Mouse (Mus musculus) embryo, embryonic 10.5 days (tissue): ENCODE results near the gene Cpeb4.
"Not testable (repeated sequence)": the region's sequence is repeated elsewhere in the genome, so short reads cannot be mapped to it uniquely, and the experiment has no call there.

ENCODE experiments used
- DNase-seq: peaks from one replicate; pipeline ENCODE4 v3.0.0-alpha.2; 2015; ENCODE audit warnings: low spot score

Cpeb4 gene

GRCm38 (mm10) chr11:31871911-31872310, at the start of gene Cpeb4:
TSS of gene Cpeb4 (plus strand) at chr11:31872211.
- no peak for DNase-seq

- no peak for DNase-seq
Measured at GRCm38 (mm10) chr11:31822556-31822955, 49.5 kb upstream of the Cpeb4 start.

DNA sequence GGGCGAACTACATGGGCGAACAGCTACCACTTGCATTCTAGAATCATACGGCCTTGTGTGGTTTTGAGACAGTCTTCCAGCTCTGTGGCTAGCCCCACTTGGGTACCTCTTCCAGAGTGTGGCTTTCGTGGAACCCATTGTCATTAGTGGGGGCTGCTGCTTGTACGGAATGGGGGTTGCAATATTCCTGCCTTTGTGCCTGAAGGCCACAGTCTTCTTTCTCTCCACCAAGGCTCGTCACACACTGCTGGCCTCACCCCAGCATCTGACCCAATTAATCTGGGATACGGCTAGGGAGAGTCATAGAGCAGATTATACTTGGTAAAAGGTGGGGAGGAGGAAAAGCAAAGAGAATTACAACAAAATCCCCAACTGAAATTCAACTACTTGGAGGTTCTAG, 48.5 kb upstream of the Cpeb4 start:
- no peak for DNase-seq

GRCm38 (mm10) chr11:31824504-31825166, 47.4 kb upstream of the Cpeb4 start:
- DNase-seq, result no peak

GRCm38 (mm10) chr11:31828011-31828770, 43.8 kb upstream of the Cpeb4 start:
- peak; percentile 56 for DNase-seq

GRCm38 (mm10) chr11:31828771-31829072, 43.3 kb upstream of the Cpeb4 start:
- no peak for DNase-seq

DNA sequence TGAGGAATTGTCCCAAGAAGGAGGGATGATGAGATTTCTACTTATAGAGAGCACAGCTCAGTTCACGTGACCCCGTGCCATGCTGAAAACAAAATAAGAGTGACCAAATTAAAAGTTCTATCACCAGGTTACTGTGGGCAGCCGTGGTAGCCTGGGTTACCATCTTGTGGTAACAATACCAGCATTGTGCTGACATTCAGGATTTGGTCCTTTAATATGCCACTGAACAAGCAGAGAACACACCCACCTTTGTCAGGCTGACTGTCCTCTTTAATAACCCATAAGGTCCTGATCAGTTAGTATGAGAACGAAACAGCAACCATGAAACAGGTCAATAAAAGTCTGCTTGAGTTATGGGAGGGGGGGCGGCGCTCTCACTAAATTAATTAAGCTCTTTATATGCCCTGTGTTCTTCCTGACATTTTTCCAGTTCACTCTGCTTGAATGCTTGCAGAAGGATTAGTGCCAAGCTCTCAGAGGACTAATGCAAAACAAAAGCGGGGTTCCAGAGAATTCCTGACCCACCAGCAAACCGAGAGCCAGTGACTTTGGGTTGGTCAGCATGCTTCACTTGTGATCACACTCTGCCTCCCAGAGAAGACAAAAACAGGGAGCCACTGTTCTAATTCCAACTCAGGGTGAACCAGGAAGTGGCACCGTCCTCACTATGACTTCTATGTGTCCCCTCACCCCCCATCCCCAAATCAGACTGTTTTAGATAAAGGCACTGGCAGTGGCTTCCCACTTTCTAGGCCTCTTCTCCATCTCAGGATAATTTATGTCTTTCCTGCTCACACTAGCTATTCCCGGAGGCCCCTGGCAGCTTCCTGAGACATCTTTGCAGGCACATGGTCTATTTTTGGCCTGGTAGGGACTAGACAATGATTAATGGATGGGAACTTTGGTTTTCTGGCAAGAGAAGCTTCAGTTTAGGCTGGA, 41.5 kb upstream of the Cpeb4 start:
- no peak for DNase-seq

- DNase-seq, result no peak
Measured at GRCm38 (mm10) chr11:31831451-31831850, 40.6 kb upstream of the Cpeb4 start.

- DNase-seq, result no peak
Measured at GRCm38 (mm10) chr11:31831983-31832382, 40.0 kb upstream of the Cpeb4 start.

DNA sequence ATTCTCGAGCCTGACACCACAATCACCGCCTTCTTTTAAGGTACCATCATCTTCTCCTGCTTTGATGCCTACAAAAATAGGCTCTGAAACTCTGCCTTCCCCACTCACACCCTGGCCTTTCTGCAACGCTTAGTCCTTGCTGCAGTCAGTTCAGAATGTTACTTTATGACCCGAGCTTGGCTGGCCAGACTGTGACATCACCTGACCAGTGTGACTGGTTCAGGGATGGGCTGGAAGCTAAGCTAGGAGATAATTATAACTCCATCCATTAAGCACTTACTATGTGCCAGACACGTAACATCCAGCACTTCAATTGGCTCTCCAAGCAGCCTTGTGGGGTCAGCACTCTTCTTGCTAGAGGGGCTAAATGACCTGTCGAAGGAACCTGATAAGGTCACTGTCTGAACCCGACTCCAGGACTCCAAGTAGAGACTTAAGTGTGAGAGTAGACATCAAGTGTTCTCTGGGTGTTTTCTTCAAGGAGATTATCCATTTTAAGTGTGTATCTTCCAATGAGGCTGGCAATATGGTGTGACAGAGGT, 39.5 kb upstream of the Cpeb4 start:
- DNase-seq, result no peak

DNA sequence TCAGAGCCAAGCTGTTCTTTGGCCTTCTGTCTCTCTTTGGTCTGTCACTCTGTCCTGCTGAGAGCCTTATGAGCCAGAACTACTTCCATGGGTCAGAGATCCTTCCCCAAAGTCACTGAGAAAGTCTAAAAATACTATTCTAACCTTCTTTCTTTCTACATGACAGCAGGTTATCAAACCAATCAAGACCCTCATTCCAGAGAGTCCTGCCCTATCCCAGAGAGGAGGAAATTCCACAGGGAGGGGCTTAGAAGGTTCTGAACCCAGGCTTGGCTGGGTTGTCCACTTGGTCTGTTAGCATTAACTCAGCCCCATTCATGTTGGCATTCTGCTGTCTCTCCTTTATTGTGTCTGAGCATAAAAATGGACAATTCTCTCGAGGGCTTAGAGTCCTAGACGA, 38.5 kb upstream of the Cpeb4 start:
- DNase-seq, result no peak

DNA sequence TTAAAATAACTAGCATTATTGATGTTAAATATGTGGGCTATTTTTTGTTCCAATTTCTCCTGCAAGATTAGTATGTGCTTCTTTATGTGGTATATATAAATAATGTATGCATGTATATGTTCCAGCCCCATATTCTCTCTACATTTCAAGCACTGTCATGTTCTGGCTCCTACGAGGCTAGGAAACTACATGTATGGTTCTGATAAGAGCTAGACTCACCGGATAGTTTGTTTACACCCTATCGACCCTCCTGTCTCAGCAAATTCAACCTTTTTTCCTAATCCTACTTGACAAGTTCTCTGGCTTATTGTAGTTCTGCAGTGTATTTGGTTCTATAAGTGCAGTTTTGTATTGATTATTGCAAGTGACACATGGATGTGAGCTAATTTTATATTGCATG, 36.7 kb upstream of the Cpeb4 start:
- DNase-seq, result no peak

- DNase-seq, result no peak
Measured at GRCm38 (mm10) chr11:31837243-31837642, 34.8 kb upstream of the Cpeb4 start.

DNA sequence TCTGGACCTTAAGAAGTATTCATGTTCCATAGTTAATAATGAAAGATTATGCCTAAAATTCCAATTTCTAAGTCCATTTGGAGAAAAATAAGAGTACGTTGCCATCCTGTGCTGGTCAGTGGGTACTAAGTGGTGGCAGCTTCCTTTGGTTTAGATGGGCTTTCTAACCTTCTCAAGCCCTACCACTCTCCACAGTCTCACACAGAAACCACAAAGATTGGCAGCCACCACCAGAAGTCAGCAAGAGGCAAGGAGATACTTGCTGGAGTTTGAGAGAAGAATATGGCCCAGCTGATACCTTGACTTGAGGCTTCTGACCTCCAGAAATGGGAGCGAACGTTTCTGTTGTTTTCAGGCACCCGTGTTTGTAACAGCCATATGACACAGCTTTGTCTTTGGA, 34.3 kb upstream of the Cpeb4 start:
- DNase-seq, result no peak

DNA sequence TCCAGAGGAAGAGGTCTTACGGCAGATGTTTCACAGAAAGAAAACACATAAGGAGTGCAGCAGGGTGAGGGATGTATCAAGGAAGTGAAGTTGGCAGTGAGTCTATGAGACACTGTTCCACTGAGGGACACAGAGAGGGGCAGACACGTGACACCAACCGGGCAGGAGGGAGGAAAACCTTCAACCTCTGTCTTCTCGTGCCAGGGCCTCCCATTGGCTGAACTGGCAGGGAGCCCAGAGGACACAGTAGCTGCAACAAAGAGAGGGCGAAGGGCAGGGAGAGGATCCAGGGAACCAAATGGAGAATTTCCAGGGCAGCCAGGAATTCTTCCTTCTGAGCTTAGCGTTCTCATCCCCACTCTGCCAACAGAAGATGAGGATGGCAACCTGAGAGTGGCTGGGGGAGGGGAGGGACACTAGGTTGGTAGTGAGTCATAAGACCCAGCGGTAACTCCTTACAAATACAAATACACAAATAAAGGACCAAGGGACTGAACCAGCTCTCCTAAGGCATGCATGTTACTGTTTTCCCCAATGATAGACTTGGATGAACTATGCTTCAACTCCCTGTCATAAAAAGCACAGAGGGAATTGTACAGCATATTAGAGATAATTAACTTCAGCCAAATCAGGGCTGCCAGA, 33.4 kb upstream of the Cpeb4 start:
- no peak for DNase-seq

DNA sequence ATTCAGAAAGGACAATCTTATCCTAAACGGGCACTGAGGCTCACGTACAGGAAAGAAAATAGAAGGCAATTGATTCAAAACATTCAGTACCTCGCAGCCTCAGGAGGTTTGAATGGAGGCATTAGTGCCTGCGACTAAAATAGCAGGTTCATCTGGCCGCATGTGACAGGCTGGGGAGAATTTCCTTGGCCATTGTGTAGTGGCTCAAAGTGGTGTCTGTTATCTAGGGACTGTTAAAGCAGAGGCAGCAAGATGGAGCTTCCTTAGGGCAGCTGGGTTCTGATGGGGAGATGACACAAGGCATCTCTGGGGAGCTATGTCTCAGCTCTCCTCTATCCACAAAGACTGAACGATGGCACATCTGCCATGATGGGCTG, 32.9 kb upstream of the Cpeb4 start:
- DNase-seq, result no peak

DNA sequence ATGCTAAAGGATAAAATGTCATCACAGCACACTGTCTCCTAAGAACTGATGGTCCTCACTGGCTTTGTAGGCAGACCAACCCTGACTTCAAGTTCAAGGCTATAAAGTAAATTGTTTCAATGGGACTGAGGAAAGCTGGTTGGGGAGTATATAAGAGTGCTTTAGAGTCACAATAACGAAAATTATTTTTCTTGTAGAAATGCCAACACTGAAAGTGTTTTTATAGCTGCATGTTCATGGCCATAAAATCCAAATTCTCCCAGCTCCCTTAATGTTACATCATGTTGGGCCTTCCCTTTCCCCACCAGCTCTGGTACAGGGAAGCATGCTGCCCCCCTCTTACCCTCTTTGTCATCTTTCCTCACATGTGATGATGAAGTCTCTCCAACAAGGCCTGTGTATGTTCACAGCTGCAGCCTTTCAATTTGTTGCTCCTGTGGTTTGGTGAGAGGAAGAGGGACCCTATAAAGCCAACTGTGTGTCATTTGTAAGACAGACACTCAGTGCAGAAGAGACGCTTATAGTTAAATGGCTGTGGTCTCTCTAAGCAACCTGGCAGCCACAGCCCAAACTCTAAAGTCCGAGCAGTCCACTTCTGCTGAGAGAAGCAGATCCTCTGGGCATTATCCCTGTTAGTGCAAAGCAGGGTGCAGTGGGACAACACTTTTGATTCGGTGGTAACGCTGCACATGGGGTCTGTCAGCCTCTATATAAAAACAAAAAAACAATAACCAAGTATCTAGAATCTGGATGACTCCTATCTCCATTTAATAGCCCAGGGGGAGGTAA, 29.6 kb upstream of the Cpeb4 start:
- DNase-seq, result no peak

DNA sequence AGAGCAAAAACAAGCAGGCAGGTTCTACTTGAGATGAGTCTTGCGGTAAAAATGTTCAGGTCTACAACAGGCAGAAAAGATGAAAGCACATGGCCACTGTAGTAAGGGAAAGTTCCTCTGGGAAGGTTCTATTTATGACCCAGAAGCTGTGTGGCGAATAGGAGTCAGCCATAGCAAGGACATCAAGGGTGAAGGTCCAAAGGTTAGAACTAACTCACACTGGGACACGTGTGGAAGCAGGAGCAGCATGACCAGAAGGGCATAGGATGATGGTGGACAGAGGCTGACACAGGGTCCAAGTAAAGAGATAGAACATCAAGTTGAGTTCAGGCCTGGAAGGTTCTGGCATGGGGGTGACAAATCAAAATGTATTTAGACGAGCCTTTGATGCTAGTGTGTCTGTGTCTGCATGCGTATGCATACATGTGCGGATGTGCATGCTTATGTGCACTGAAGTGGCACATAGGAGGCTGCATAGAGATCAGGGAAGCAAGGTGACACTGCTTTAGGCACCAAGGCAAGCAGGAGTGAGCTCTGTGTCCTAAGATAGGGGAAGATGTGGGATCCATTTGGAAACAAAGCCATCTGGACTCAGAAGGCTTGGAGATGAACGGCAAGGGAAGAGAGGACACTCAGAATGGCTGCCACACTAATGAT, 28.7 kb upstream of the Cpeb4 start:
- no peak for DNase-seq

GRCm38 (mm10) chr11:31843834-31844188, 28.2 kb upstream of the Cpeb4 start:
- no peak for DNase-seq

DNA sequence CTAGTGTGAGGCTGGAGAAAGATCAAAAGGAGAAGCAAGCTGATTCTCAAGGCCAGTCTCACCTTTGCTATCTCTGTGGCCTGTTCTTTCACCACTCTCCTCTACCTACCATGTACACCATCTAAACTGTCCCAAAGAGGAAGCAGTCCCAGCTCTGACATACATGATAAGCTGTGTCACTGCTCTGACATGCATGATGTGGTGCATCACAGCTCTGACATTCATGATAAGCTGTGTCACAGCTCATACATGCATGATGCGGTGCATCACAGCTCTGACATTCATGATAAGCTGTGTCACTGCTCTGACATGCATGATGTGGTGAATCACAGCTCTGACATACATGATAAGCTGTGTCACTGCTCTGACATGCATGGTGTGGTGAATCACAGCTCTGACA, 26.9 kb upstream of the Cpeb4 start:
- not testable (repeated sequence) for DNase-seq
